Mouse (Mus musculus): ENCODE data around the gene Arhgef19.

GRCm38 (mm10) chr4:141254234-141254633, 14.9 kb downstream of the Arhgef19 start:
- TF ChIP-seq POLR2A (IDR thresholded peaks at IDR 0.05; ENCODE audit: borderline replicate concordance, extremely low read depth, insufficient read depth, insufficient read length, poor library complexity, severe bottlenecking) (no peak), CTCF (IDR thresholded peaks at IDR 0.05; ENCODE audit: borderline replicate concordance, extremely low read depth, insufficient read depth, insufficient read length) (no peak)

All from brain, embryonic 14.5 days (tissue).